Mouse (Mus musculus) spleen, adult 12 weeks (tissue): Measurements from ENCODE around the gene Gprin2.

Source experiments
- DNase-seq: peaks from one replicate; pipeline ENCODE4 v3.0.0; 2022; ENCODE audit warnings: low spot score

The Gprin2 gene

DNA sequence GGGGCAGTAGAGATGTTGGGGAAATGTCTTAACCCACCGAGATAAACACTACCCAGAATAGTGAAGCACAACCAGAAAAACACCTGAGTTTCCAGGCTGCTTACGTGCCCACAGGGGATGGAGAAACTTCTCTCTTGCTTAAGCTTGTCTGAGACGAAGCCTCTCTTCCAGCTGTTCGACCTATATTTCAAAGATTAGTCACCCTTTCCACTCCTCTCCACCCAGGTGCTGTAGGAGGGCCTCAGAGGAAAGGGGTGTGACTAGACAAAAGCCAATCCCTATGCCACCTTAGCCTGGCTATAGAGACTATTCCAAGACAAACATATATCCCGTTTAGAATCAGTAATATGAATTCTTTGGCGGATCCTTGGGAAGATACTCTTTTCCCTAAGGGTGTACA is 6.5 kb upstream of the Gprin2 start:
- no peak for DNase-seq

DNA sequence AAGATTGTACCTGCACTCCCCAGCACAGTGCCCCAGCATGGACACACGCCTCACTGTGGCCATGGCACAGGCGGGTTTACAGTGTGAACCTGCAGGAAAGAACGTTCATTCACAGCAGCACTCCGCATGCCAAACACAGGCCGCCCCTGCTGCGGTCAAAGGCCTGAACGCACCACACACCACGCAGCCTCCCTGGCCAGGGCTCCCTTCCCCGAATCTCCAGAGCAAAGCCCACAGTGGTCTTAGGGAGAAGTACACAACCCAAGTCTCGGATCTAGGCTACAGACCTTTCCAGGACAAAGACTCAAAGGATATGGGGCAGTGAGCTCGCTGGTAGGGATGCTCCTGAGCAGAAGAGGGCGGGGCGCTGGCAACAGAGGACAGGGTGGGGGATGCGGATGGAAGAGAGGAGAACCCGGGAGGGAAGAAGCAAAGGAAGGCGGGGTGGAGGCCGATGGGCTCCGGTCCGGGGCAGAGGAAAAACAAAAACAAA is 669 bp downstream of the Gprin2 start:
- DNase-seq = no peak

DNA sequence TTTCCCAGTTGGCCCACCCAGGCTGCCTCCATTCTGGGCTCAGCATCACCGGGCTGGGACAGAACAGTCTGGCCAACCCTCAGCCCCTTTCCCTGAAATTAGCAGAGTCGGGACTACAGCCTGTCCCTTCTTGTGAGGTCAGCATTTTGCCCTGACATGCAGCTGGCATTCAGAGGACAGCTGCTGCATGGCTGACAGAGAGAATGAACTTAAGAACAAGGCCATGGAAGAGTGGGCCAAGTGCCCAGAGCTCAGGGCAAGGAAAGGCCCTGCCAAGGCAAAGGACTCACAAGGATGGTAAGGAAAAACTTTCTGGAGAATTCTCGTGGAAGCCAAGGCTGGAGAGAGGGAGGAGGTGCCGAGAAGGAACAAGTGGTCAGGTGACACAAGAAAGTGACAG is 4.7 kb downstream of the Gprin2 start:
- DNase-seq = no peak

DNA sequence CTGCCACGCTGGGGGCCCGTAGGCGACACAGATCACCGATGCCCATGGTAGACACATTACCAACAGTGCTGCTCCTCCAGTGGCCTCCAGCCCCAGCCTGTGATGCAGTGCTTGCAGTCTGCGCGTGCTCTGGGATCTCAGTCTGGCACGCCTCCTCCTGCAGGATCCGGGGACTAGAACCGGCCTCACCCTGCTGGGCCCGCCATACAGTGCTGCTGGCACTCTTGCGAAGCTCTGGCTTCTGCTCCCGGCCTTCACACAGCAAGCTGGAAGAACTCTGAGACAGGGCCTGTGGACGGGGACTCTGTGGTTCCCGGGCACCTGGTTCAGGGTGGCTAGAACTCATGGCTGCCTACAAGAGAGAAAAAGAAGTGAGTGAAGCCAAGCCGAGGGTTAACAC is 6.0 kb downstream of the Gprin2 start:
- no peak for DNase-seq

DNA sequence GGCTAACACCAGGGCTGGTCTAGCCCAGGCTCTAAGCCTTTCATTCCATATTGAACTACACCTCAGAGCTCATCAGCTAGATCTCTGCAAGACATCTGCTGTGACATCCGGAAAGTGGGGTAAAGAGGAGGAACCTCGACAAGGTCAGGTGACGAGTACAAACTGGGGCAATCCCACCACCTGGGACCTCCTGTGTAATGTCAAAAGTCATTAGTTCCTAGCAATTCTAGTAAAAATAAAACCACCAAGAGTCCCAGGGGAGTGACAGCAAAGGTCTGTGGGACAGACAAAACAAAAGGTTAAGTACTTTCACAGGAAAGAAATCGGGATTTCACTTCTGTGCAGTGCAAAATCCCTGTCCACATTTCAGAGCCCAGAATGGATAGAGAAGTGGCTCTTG is 7.6 kb downstream of the Gprin2 start:
- DNase-seq = no peak

DNA sequence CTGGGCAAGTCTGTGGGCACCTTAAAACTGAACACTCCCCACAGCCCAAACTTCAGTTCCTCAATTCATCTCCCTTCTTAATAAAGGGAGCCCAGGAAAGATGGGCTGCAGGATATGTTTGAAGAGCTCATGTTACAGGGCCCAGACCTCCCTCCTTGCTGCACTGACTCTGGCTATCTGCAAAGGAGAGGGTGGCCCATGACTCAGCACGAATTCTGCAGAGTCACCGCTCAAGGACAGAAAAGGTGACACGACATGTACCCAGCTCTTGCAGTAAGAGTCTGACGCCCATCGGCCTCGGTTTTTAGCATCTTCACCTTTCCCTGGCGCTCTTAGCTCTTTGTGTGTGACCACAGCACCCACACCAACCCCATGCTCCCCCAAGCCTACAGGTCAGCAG is 11.1 kb downstream of the Gprin2 start:
- DNase-seq = no peak

DNA sequence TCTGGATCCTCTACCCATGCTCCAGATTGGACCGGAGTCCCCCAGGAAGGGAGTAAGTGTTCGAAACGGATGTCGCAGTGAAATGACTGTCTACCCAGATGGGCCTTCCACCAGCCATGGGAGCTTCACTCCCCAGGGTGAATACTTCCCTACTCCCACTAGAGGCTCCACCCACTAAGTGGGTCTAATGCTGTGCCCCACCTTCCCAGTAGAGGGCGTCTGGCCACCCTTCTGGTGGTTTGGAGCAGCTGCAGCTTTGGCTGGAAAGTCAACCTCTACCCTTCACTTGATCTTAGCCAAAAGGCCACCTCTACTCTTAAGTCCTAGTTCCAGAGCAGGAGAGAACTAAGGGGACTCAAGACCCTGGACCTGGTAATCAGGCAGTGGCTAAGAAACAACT is 12.8 kb downstream of the Gprin2 start:
- DNase-seq = no peak

DNA sequence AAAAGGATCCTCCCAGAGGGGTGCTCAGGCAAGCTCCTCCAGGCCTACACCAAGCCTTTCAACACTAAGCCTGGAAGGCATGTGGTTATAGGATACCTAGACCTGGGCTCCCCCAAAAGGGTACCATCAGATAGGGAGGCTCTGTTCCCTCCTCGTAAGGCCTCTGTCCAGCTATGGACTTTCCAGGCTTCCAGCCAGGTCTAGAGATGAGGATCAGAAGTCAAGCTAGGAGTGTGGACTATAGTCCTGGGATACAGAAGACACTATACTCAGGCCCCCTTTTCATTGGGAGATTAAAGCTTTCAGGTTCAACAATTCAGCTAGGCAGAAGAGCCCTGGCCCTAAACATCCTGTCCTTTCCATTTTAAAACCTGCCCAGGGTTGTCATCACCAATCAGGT is 18.4 kb downstream of the Gprin2 start:
- no peak for DNase-seq

DNA sequence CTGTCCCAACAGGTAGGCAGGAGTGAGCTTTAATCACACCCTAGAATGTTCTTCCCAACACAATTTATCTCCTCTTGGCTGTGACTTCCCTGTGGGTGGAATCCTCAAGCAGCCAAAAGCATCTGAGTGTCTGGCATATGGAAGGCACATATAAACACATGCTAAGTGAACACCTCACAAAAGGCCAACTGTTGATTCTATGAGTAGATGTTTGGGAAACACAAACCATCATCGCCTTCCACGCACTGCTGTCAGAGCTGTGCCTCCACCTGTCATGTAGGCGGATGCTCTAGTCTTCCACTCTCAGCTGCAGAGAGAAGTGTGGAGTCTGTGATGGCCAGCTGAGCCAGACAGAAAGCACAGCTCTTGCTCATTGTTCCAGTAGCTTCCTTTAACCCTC is 22.1 kb downstream of the Gprin2 start:
- no peak for DNase-seq

DNA sequence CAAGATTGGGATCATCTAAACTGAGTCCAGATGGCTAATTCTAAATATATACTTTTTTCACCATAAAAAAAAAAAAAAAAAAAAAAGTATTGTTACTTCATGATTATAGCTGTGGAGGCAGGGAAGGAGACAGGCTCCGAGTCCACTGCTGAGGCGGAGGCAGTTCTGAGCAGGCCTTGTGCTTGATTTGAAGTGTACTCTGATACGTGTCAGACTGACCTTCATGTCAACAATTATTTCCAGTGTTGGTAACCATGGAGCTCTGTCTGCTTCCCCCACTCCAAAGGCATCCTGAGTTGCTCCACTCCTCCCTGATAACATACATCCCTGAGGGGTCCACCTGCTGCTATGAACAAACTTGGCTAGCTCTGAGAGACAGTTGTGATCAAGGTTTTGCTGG is 30.3 kb downstream of the Gprin2 start:
- DNase-seq = no peak

DNA sequence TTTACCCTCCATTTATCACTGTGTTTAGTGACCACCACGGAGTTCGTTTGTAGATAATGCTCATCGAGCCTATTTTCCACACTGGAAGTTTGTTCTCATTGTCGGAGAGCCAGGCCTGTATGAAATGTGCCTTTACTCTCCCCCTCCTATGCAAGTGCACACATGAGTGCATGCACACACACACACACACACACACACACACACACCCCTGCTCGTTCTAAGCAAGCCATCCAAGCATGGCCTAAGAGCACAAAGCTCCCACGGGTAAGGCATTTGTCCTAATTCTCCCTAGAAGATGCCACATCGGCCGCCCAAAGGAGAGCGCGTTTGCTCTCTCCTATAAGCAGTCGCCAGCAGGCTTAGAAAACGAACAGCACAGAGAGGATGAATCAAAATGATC is 45.7 kb downstream of the Gprin2 start:
- no peak for DNase-seq

DNA sequence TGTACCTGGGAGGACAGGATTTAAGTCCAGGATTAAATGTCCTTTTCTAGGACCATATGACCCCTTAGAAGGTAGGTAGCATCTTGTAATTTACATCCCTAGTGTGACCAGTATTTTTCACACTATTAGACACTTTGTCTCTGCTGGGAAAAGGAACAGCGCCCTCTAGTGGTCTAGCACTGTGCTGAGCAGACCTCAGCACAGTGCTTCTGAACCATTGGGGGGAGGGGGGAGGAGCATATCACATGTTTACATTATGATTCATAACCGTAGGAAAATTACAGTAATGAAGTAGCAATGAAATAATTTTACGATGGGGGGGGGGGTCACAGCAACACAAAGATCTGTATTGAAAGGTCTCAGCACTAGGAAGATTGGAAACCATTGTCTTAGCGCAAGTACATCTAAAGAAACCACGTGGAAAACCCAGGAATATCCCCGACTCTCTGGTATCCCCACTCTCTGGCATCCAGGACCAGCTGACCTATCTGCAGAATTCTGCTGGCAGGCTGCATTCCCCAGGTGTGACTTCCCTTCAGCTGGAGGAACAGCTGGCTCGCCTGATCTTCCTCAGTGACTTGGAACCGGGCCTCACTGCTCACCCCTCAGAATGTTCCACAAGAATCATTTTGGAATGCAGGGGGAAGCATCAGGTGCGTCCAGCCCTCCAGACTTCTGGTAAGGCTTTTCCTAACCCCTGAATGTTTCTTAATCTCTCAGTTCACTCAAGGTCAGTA is 46.7 kb downstream of the Gprin2 start:
- no peak for DNase-seq

DNA sequence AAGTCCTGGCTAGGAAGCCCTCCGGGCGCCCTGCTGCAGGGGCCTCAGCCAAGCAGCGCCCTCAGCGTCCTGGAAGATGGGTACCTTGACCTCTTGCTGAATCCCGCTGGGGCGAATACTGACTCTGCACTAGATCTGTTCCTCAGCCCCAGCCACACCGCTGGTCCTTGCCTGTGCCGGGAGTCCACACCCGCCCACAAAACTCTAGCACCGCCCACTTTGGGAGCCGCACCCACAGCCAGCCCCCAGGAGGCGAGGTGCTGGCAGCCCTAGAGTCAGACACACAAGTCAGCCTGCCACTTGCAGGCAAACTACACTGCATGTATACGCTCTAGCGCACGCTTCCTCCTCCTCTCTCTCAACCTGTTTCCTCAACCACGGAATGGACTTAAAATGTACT is 49.1 kb downstream of the Gprin2 start, which contains the start of gene Npy4r:
Npy4r (minus strand) TSS at position 148 of the 400 bp plus-strand sequence.
- DNase-seq = no peak

DNA sequence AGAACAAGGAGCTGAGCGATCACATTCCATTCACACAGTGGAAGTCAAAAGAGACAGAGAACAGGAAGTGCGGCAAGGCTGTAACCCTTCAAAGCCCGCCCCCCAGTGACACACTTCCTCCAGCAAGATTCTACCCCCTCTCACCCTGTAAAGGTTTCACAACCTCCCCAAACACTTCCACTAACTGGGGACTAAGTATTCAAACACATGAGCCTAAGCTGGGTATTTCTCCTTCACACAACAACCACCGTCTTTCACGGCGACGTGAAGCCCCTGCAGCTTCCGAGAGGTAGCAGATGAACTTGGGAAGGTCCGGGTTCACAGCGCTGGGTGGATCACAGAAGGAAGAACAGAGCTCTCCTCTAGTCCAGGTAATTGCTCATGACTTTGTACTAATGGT is 58.5 kb downstream of the Gprin2 start:
- DNase-seq = no peak

DNA sequence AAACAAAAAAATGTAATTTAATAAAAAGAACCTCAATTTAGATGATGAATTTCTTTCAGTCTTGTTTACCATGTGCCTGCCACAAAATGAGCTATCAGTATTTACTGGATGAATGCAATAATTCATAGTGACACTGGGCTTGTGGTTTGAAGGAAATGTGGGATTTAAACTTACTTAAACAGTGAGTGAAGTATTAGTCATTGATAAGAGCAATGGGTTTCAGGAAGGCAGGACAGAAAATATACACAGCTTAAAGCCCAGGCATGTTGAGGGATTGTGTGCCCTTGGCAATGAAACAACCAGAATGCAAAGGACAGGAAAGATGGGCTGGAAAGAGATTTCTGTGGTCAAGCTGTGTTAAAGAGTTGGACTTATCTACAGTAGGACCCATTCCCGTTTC is 59.1 kb downstream of the Gprin2 start:
- no peak for DNase-seq

DNA sequence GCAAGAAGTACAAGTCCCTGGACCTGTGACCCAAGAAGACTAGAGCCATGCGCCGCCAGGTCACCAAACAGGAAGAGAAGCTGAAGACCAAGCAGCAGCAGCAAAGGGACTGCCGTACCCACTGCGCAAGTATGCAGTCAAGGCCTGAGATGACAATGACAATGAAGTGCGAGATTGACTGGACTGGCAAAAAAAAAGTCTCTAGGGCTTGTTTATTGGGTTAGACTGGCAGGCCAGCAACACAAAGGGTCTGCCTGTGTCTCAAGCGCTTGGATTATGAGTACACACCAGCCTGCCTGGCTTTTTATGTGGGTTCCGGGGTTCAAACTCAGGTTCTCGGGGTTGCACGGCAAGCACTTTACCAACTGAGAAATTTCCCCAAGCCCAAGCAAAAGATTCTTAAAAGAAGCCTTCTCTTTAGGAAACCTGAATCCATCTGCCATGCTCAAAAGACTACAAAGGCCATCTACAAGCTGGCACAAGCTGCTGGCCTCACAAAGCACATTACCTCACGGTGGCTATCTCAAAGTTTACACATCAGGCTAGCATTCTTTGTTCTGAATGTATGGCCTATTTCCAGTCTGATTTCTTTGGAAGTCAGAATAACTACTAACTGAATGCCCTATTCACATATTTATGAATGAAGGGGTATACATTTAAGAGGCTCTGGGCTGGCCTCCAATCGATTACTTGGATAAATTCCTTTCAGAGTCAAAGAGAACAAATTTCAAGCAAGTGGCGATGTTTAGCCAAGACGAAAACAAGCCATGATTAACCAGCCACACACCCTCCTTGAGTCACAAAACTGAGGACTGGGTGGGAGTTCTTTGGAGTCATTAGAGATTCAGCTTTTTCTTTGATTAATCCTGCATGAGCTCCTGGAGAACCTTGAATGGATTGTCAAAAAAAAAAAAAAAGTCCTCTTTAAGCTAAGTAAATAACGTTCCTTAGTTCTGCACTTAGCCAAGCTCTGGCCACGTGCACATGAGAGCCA is 61.5 kb downstream of the Gprin2 start:
- DNase-seq = no peak
